Mouse (Mus musculus) urinary bladder, postnatal 0 days (tissue): ENCODE data around the gene Olfr69. TPM values are rescaled to one million over a fixed set of nuclear protein-coding genes. Genes with fewer than 3 reads are reported as not detected.

ENCODE experiments used
- polyA plus RNA-seq: library from polyadenylated mRNA; unstranded; fragments of >200 nt; fragmentation: Nextera tagmentation; extraction: Ambion mirVana; gene quantifications from 2 replicates; pipeline ENCODE4 v1.2.1, GENCODE M21; 2015

Olfr69 gene
- polyA plus RNA-seq: not detected in 2 replicates

GRCm38 (mm10) chr7:103771494-103771893 lies at the start of gene Olfr69:
Gene Olfr69, minus strand, starts transcription at chr7:103771594.

GRCm38 (mm10) chr7:103813766-103814165 lies 42.4 kb upstream of the Olfr69 start, which contains the start of gene Hbb-bt:
Gene Hbb-bt, minus strand, starts transcription at chr7:103813996.

GRCm38 (mm10) chr7:103791721-103792120 lies 20.3 kb upstream of the Olfr69 start, which contains the start of gene Olfr67:
Gene Olfr67, minus strand, starts transcription at chr7:103791821.

GRCm38 (mm10) chr7:103779598-103779997 lies 8.2 kb upstream of the Olfr69 start, which contains the start of gene Olfr68:
Gene Olfr68, minus strand, starts transcription at chr7:103779698.

GRCm38 (mm10) chr7:103757233-103757632 lies 14.2 kb downstream of the Olfr69 start, which contains the start of gene Olfr630:
Gene Olfr630, minus strand, starts transcription at chr7:103757333.

GRCm38 (mm10) chr7:103744843-103745242 lies 26.6 kb downstream of the Olfr69 start, which contains the start of gene Olfr629:
Gene Olfr629, minus strand, starts transcription at chr7:103744943.

GRCm38 (mm10) chr7:103730074-103730473 lies 41.3 kb downstream of the Olfr69 start, which contains the start of gene Olfr628:
Gene Olfr628, plus strand, starts transcription at chr7:103730374.

Other genes with a start within 250 kb of the Olfr69 start
- gene Olfr612, start 228.9 kb downstream of the Olfr69 start, polyA plus RNA-seq: not detected in 2 replicates
- gene Olfr613, start 223.5 kb downstream of the Olfr69 start, polyA plus RNA-seq: not detected in 2 replicates
- gene Olfr615, start 215.5 kb downstream of the Olfr69 start, polyA plus RNA-seq: not detected in 2 replicates
- gene Olfr616, start 202.5 kb downstream of the Olfr69 start, polyA plus RNA-seq: not detected in 2 replicates
- gene Olfr617, start 198.5 kb downstream of the Olfr69 start, polyA plus RNA-seq: not detected in 2 replicates
- gene Olfr618, start 181.5 kb downstream of the Olfr69 start, polyA plus RNA-seq: not detected in 2 replicates
- gene Olfr619, start 171.0 kb downstream of the Olfr69 start, polyA plus RNA-seq: not detected in 2 replicates
- not detected in 2 replicates for gene Olfr620, start 159.1 kb downstream of the Olfr69 start, polyA plus RNA-seq
- not detected in 2 replicates for gene Olfr622, start 128.9 kb downstream of the Olfr69 start, polyA plus RNA-seq
- not detected in 2 replicates for gene Olfr623, start 107.9 kb downstream of the Olfr69 start, polyA plus RNA-seq
- 0.05 TPM in 1 of 2 replicates, not detected in the other for gene Olfr624, start 100.4 kb downstream of the Olfr69 start, polyA plus RNA-seq
- gene Olfr625-ps1, start 88.9 kb downstream of the Olfr69 start, polyA plus RNA-seq: not detected in 2 replicates
- not detected in 2 replicates for gene Olfr243, start 56.9 kb downstream of the Olfr69 start, polyA plus RNA-seq
- gene Olfr628, start 41.2 kb downstream of the Olfr69 start, polyA plus RNA-seq: not detected in 2 replicates
- gene Olfr629, start 26.7 kb downstream of the Olfr69 start, polyA plus RNA-seq: not detected in 2 replicates
- not detected in 2 replicates for gene Olfr630, start 14.3 kb downstream of the Olfr69 start, polyA plus RNA-seq
- gene Olfr68, start 8.1 kb upstream of the Olfr69 start, polyA plus RNA-seq: not detected in 2 replicates
- not detected in 2 replicates for gene Olfr67, start 20.2 kb upstream of the Olfr69 start, polyA plus RNA-seq
- 1,351 and 3,387 TPM in 2 replicates for gene Hbb-bt, start 42.4 kb upstream of the Olfr69 start, polyA plus RNA-seq
- gene Hbb-bs, start 56.5 kb upstream of the Olfr69 start, polyA plus RNA-seq: 8,698 and 21,253 TPM in 2 replicates
- gene Hbb-bh2, start 68.9 kb upstream of the Olfr69 start, polyA plus RNA-seq: not detected in 2 replicates
- gene Hbb-bh1, start 71.6 kb upstream of the Olfr69 start, polyA plus RNA-seq: not detected in 2 replicates
- 0.78 and 3.6 TPM in 2 replicates for gene Hbb-y, start 81.6 kb upstream of the Olfr69 start, polyA plus RNA-seq
- gene Olfr66, start 114.7 kb upstream of the Olfr69 start, polyA plus RNA-seq: not detected in 2 replicates
- not detected in 2 replicates for gene Olfr64, start 122.9 kb upstream of the Olfr69 start, polyA plus RNA-seq
- gene Olfr65, start 131.9 kb upstream of the Olfr69 start, polyA plus RNA-seq: not detected in 2 replicates
- gene Olfr631, start 157.2 kb upstream of the Olfr69 start, polyA plus RNA-seq: not detected in 2 replicates
- not detected in 2 replicates for gene Olfr632, start 162.8 kb upstream of the Olfr69 start, polyA plus RNA-seq
- gene Olfr633, start 172.8 kb upstream of the Olfr69 start, polyA plus RNA-seq: not detected in 2 replicates
- gene Olfr635, start 199.6 kb upstream of the Olfr69 start, polyA plus RNA-seq: not detected in 2 replicates
- gene Olfr638, start 227.2 kb upstream of the Olfr69 start, polyA plus RNA-seq: not detected in 2 replicates
- gene Olfr639, start 245.7 kb upstream of the Olfr69 start, polyA plus RNA-seq: not detected in 2 replicates